Mouse (Mus musculus) kidney, embryonic 15.5 days (tissue): ENCODE data around the gene Aadacl3. TPM values are rescaled to one million over a fixed set of nuclear protein-coding genes. Genes with fewer than 3 reads are reported as not detected.

Source experiments
- ATAC-seq: fragments of 200-750 bp; cut with Nextera tagmentation; replicated peaks from 2 replicates; pipeline ENCODE4 v1.8.0; 2017; ENCODE audit warnings: moderate TSS enrichment; ENCODE audit not compliant: low FRiP score
- H3K27ac ChIP-seq: fragments of 300-500 bp; sonication (generic); 2 replicates; pipeline ENCODE4 v1.5.1; 2015; ENCODE audit warnings: mild to moderate bottlenecking, inconsistent platforms
- H3K27me3 ChIP-seq: fragments of 300-500 bp; sonication (generic); 2 replicates; pipeline ENCODE4 v1.6.1; 2015; ENCODE audit warnings: inconsistent platforms
- H3K36me3 ChIP-seq: fragments of 300-500 bp; sonication (generic); 2 replicates; pipeline ENCODE4 v1.6.1; 2015; ENCODE audit warnings: inconsistent platforms
- H3K4me1 ChIP-seq: fragments of 300-500 bp; sonication (generic); 2 replicates; pipeline ENCODE4 v1.6.1; 2015; ENCODE audit warnings: inconsistent platforms
- H3K4me2 ChIP-seq: fragments of 300-500 bp; sonication (generic); 2 replicates; pipeline ENCODE4 v1.6.1; 2015; ENCODE audit warnings: moderate library complexity, mild to moderate bottlenecking, inconsistent platforms
- H3K4me3 ChIP-seq: fragments of 300-500 bp; sonication (generic); replicated peaks from 2 replicates; pipeline ENCODE4 v1.5.1; 2015; ENCODE audit warnings: mild to moderate bottlenecking, inconsistent platforms
- H3K9ac ChIP-seq: fragments of 300-500 bp; sonication (generic); 2 replicates; pipeline ENCODE4 v1.6.1; 2015; ENCODE audit warnings: mild to moderate bottlenecking, inconsistent platforms
- H3K9me3 ChIP-seq: fragments of 300-500 bp; sonication (generic); replicated peaks from 2 replicates; pipeline ENCODE4 v1.6.1; 2016; ENCODE audit warnings: inconsistent platforms
- WGBS: fragments of 180-500 bp; shearing (Covaris S2); methylation state at CpG from one replicate; pipeline ENCODE4 v1.1.7; 2015; ENCODE audit warnings: mixed read lengths; 5-methylcytosine and 5-hydroxymethylcytosine counted together
- polyA plus RNA-seq: library from polyadenylated mRNA; unstranded; fragments of >200 nt; fragmentation: Nextera tagmentation; extraction: Ambion mirVana; gene quantifications from 2 replicates; pipeline ENCODE4 v1.2.1, GENCODE M21; 2015

Gene Aadacl3
- polyA plus RNA-seq, 1 experiment from 2014 or later, result not detected

GRCm38 (mm10) chr4:144424590-144424989 lies 39.0 kb downstream of the Aadacl3 start:
- Histone ChIP-seq H3K36me3 (no peaks in the 10 kb centered on the region), H3K27ac (no peak overlapping the region), H3K9me3 (no peaks in the 10 kb centered on the region), H3K4me3 (no peak overlapping the region), H3K4me1 (no peaks in the 10 kb centered on the region), H3K27me3 (no peaks in the 10 kb centered on the region), H3K4me2 (no peak overlapping the region), H3K9ac (no peak overlapping the region)
- WGBS, result 81% methylated on average over 5 of the region's 5 CpGs
- ATAC-seq, result no peak

GRCm38 (mm10) chr4:144420644-144421043 lies 42.9 kb downstream of the Aadacl3 start:
- no peak for ATAC-seq
- H3K27ac ChIP-seq, result no peak overlapping the region
- no peaks in the 10 kb centered on the region for H3K4me1 ChIP-seq
- H3K36me3 ChIP-seq, result no peaks in the 10 kb centered on the region
- no peak overlapping the region for H3K4me2 ChIP-seq
- no peak overlapping the region for H3K9ac ChIP-seq
- no peaks in the 10 kb centered on the region for H3K27me3 ChIP-seq
- no peaks in the 10 kb centered on the region for H3K9me3 ChIP-seq
- no peak overlapping the region for H3K4me3 ChIP-seq

GRCm38 (mm10) chr4:144408290-144408689 lies 55.3 kb downstream of the Aadacl3 start, which contains the start of gene Pramef12:
Gene Pramef12 (minus strand): TSS chr4:144408464.
- Histone ChIP-seq H3K4me3 (no peak within 1 kb of the TSS), H3K9me3 (no peaks in the 10 kb centered on the region), H3K27me3 (no peaks in the 10 kb centered on the region), H3K4me1 (peaks cover 7% of the 10 kb centered on the region; the same call in 1 of the 2 replicates), H3K4me2 (no peak within 1 kb of the TSS), H3K36me3 (no peaks in the 10 kb centered on the region), H3K27ac (no peak within 1 kb of the TSS), H3K9ac (no peak within 1 kb of the TSS)
- ATAC-seq, result no peak
- WGBS, result 80% methylated on average over 9 of the region's 9 CpGs

GRCm38 (mm10) chr4:144406261-144406660 lies 57.3 kb downstream of the Aadacl3 start:
- Histone ChIP-seq H3K9me3 (no peaks in the 10 kb centered on the region), H3K27me3 (no peaks in the 10 kb centered on the region), H3K36me3 (no peaks in the 10 kb centered on the region), H3K4me3 (no peak overlapping the region), H3K27ac (no peak overlapping the region), H3K4me2 (no peak overlapping the region), H3K9ac (no peak overlapping the region), H3K4me1 (peaks cover 7% of the 10 kb centered on the region; the same call in 1 of the 2 replicates)
- WGBS, result 64% methylated on average over 3 of the region's 3 CpGs
- ATAC-seq, result no peak

- peak overlapping the region; percentile 54 for H3K27ac ChIP-seq
- ATAC-seq, result peak; percentile 97
- H3K27me3 ChIP-seq, result no peaks in the 10 kb centered on the region
- H3K4me3 ChIP-seq, result peak overlapping the region; percentile 41
- no peak overlapping the region for H3K9ac ChIP-seq
- WGBS, result 6% methylated on average over 16 of the region's 17 CpGs
- H3K36me3 ChIP-seq, result no peaks in the 10 kb centered on the region
- peak overlapping the region; percentile 63 for H3K4me2 ChIP-seq
- peaks cover 7% of the 10 kb centered on the region; the same call in 1 of the 2 replicates for H3K4me1 ChIP-seq
- no peaks in the 10 kb centered on the region for H3K9me3 ChIP-seq
Observed at GRCm38 (mm10) chr4:144404456-144405086, 59.0 kb downstream of the Aadacl3 start.

Other genes starting within 250 kb of the Aadacl3 start
- not detected in 2 replicates for gene Pramel5, start 183.3 kb downstream of the Aadacl3 start, polyA plus RNA-seq
- not detected in 2 replicates for gene Gm13128, start 133.5 kb downstream of the Aadacl3 start, polyA plus RNA-seq
- not detected in 2 replicates for gene Gm13119, start 105.8 kb downstream of the Aadacl3 start, polyA plus RNA-seq
- not detected in 2 replicates for gene Pramef20, start 85.8 kb downstream of the Aadacl3 start, polyA plus RNA-seq
- 0.17 and 0.21 TPM in 2 replicates for gene Pramef12, start 55.3 kb downstream of the Aadacl3 start, polyA plus RNA-seq
- gene 1700012P22Rik, start 25.0 kb downstream of the Aadacl3 start, polyA plus RNA-seq, result not detected in 2 replicates
- not detected in 2 replicates for gene Gm9944, start 10.4 kb downstream of the Aadacl3 start, polyA plus RNA-seq
- gene 9430007A20Rik, start 56.1 kb upstream of the Aadacl3 start, polyA plus RNA-seq, result not detected in 2 replicates
- gene Gm13124, start 101.4 kb upstream of the Aadacl3 start, polyA plus RNA-seq, result not detected in 2 replicates
- gene Aadacl4, start 150.0 kb upstream of the Aadacl3 start, polyA plus RNA-seq, result not detected in 2 replicates
- not detected in 2 replicates for gene Gm436, start 222.6 kb upstream of the Aadacl3 start, polyA plus RNA-seq